Mouse (Mus musculus) midbrain, embryonic 16.5 days (tissue): ENCODE measurements around the gene Iqschfp. TPM values are rescaled to one million over a fixed set of nuclear protein-coding genes. Genes with fewer than 3 reads are reported as not detected.

Experiments
- ATAC-seq: fragments of 200-750 bp; cut with Nextera tagmentation; 2 replicates; pipeline ENCODE4 v1.8.0; 2017; ENCODE audit warnings: moderate TSS enrichment
- H3K27ac ChIP-seq: fragments of 300-500 bp; sonication (generic); 2 replicates; pipeline ENCODE4 v1.5.1; 2014; ENCODE audit warnings: mild to moderate bottlenecking, low read length, mixed read lengths
- H3K27me3 ChIP-seq: fragments of 300-500 bp; sonication (generic); 2 replicates; pipeline ENCODE4 v1.6.1; 2014; ENCODE audit warnings: low read depth, low read length, mixed read lengths; ENCODE audit not compliant: control insufficient read depth, insufficient read depth
- H3K36me3 ChIP-seq: fragments of 300-500 bp; sonication (generic); 2 replicates; pipeline ENCODE4 v1.6.1; 2014; ENCODE audit warnings: mild to moderate bottlenecking, low read length, moderate library complexity, mixed read lengths; ENCODE audit not compliant: control insufficient read depth, insufficient read depth
- H3K4me1 ChIP-seq: fragments of 300-500 bp; sonication (generic); 2 replicates; pipeline ENCODE4 v1.6.1; 2014; ENCODE audit warnings: mild to moderate bottlenecking, low read length, mixed read lengths; ENCODE audit not compliant: control insufficient read depth, insufficient read depth
- H3K4me2 ChIP-seq: fragments of 300-500 bp; sonication (generic); 2 replicates; pipeline ENCODE4 v1.6.1; 2014; ENCODE audit warnings: mild to moderate bottlenecking, low read length, mixed read lengths
- H3K4me3 ChIP-seq: fragments of 300-500 bp; sonication (generic); 2 replicates; pipeline ENCODE4 v1.5.1; 2014; ENCODE audit warnings: low read depth, mild to moderate bottlenecking, low read length, moderate library complexity, mixed read lengths
- H3K9ac ChIP-seq: fragments of 300-500 bp; sonication (generic); 2 replicates; pipeline ENCODE4 v1.6.1; 2014; ENCODE audit warnings: low read depth, low read length, mixed read lengths
- H3K9me3 ChIP-seq: fragments of 300-500 bp; sonication (generic); replicated peaks from 2 replicates; pipeline ENCODE4 v1.6.1; 2014; ENCODE audit warnings: mild to moderate bottlenecking, low read length, mixed read lengths; ENCODE audit not compliant: control insufficient read depth, poor library complexity, severe bottlenecking
- WGBS: fragments of 180-500 bp; shearing (Covaris S2); extraction: QIAGEN DNeasy Blood & Tissue Kit; methylation state at CpG from one replicate; pipeline ENCODE4 v1.1.7; 2014; 5-methylcytosine and 5-hydroxymethylcytosine counted together
- polyA plus RNA-seq: library from polyadenylated mRNA; unstranded; fragments of >200 nt; fragmentation: Nextera tagmentation; extraction: Ambion mirVana; gene quantifications from 2 replicates; pipeline ENCODE4 v1.2.1, GENCODE M21; 2015

The Iqschfp gene
- polyA plus RNA-seq, 1 experiment from 2014 or later = 6.7 TPM

- H3K27me3 ChIP-seq = no peaks in the 10 kb centered on the region; the same call in none of the 2 replicates
- ATAC-seq = peak; percentile 86
- WGBS = 51% methylated on average over 9 of the region's 9 CpGs
Observed at GRCm38 (mm10) chr3:68045475-68046416, 153.7 kb downstream of the Iqschfp start.

GRCm38 (mm10) chr3:68053538-68053937, 161.5 kb downstream of the Iqschfp start:
- WGBS = 47% methylated on average over 2 of the region's 2 CpGs
- Histone ChIP-seq H3K9me3 (no peaks in the 10 kb centered on the region), H3K36me3 (no peaks in the 10 kb centered on the region), H3K27me3 (no peaks in the 10 kb centered on the region), H3K4me2 (no peak overlapping the region), H3K9ac (no peak overlapping the region), H3K4me3 (no peak overlapping the region), H3K4me1 (no peaks in the 10 kb centered on the region), H3K27ac (no peak overlapping the region)
- ATAC-seq = no peak

More at GRCm38 (mm10) chr3:68045475-68046416, 153.7 kb downstream of the Iqschfp start:
- Histone ChIP-seq H3K27ac (no peak overlapping the region), H3K4me2 (no peak overlapping the region), H3K9me3 (no peaks in the 10 kb centered on the region), H3K4me3 (no peak overlapping the region), H3K4me1 (peaks cover 4% of the 10 kb centered on the region; the same call in 1 of the 2 replicates), H3K36me3 (no peaks in the 10 kb centered on the region), H3K9ac (no peak overlapping the region)

GRCm38 (mm10) chr3:68055071-68055470, 163.0 kb downstream of the Iqschfp start:
- no peak overlapping the region for H3K4me3 ChIP-seq
- no peaks in the 10 kb centered on the region for H3K4me1 ChIP-seq
- no peak overlapping the region for H3K4me2 ChIP-seq
- H3K27ac ChIP-seq = no peak overlapping the region
- peak; percentile 7; the same call in 1 of the 2 replicates for ATAC-seq
- no peak overlapping the region for H3K9ac ChIP-seq
- WGBS = 69% methylated on average over 13 of the region's 13 CpGs
- no peaks in the 10 kb centered on the region for H3K27me3 ChIP-seq
- no peaks in the 10 kb centered on the region for H3K36me3 ChIP-seq
- no peaks in the 10 kb centered on the region for H3K9me3 ChIP-seq

- WGBS = 59% methylated on average over 23 of the region's 23 CpGs
- 0 out of 2 replicates have a peak overlapping the region, but pooled peaks have one; percentile 9 for H3K4me3 ChIP-seq
Observed at GRCm38 (mm10) chr3:68056373-68057275, 164.6 kb downstream of the Iqschfp start.

GRCm38 (mm10) chr3:68059162-68059800, 167.2 kb downstream of the Iqschfp start:
- H3K9me3 ChIP-seq = no peaks in the 10 kb centered on the region
- no peak overlapping the region for H3K9ac ChIP-seq
- H3K27me3 ChIP-seq = no peaks in the 10 kb centered on the region
- H3K4me1 ChIP-seq = no peaks in the 10 kb centered on the region
- peak; percentile 76 for ATAC-seq
- no peak overlapping the region for H3K4me3 ChIP-seq
- H3K4me2 ChIP-seq = no peak overlapping the region
- no peaks in the 10 kb centered on the region for H3K36me3 ChIP-seq
- 40% methylated on average over 2 of the region's 2 CpGs for WGBS
- H3K27ac ChIP-seq = no peak overlapping the region

More at GRCm38 (mm10) chr3:68056373-68057275, 164.6 kb downstream of the Iqschfp start:
- Histone ChIP-seq H3K9me3 (no peaks in the 10 kb centered on the region), H3K4me2 (peak overlapping the region; percentile 38), H3K27me3 (no peaks in the 10 kb centered on the region), H3K36me3 (no peaks in the 10 kb centered on the region), H3K4me1 (no peaks in the 10 kb centered on the region), H3K9ac (no peak overlapping the region), H3K27ac (no peak overlapping the region)
- no peak for ATAC-seq

GRCm38 (mm10) chr3:68064731-68065130, 172.7 kb downstream of the Iqschfp start, which contains the start of gene Schip1:
TSS of gene Schip1 (plus strand) at chr3:68064802.
- H3K4me3 ChIP-seq = no peak within 1 kb of the TSS
- H3K4me2 ChIP-seq = no peak within 1 kb of the TSS
- H3K9ac ChIP-seq = no peak within 1 kb of the TSS
- H3K4me1 ChIP-seq = no peaks in the 10 kb centered on the region
- ATAC-seq = no peak
- 37% methylated on average over 12 of the region's 12 CpGs for WGBS
- no peaks in the 10 kb centered on the region for H3K27me3 ChIP-seq
- H3K9me3 ChIP-seq = no peaks in the 10 kb centered on the region
- H3K36me3 ChIP-seq = no peaks in the 10 kb centered on the region
- H3K27ac ChIP-seq = no peak within 1 kb of the TSS

- Histone ChIP-seq H3K9me3 (no peaks in the 10 kb centered on the region), H3K4me1 (no peaks in the 10 kb centered on the region; the same call in 1 of the 2 replicates), H3K4me3 (no peak overlapping the region), H3K36me3 (no peaks in the 10 kb centered on the region), H3K27ac (no peak overlapping the region), H3K4me2 (no peak overlapping the region), H3K27me3 (no peaks in the 10 kb centered on the region), H3K9ac (no peak overlapping the region)
- ATAC-seq = peak; percentile 75
- 54% methylated on average over 9 of the region's 9 CpGs for WGBS
Observed at GRCm38 (mm10) chr3:68071395-68072386, 179.7 kb downstream of the Iqschfp start.
